Mouse (Mus musculus): ENCODE data around the gene E2f3.

GRCm38 (mm10) chr13:29946045-29946444 is 39.8 kb downstream of the E2f3 start:
- no peak for TF ChIP-seq CTCF (IDR thresholded peaks at IDR 0.05; ENCODE audit: extremely low read depth, insufficient read depth, low read length)
- no peak for TF ChIP-seq POLR2A (IDR thresholded peaks at IDR 0.05; ENCODE audit: extremely low read depth, insufficient read depth, low read length)
